Mouse (Mus musculus) spleen, adult 18-20 months (tissue): Measurements from ENCODE around the gene Cmtr1.

Experiments used
- DNase-seq, 2 experiments: peaks; one replicate each; pipeline ENCODE4 v3.0.0; 2022; ENCODE audit warnings: mixed read lengths in 2 of 2

The Cmtr1 gene

DNA sequence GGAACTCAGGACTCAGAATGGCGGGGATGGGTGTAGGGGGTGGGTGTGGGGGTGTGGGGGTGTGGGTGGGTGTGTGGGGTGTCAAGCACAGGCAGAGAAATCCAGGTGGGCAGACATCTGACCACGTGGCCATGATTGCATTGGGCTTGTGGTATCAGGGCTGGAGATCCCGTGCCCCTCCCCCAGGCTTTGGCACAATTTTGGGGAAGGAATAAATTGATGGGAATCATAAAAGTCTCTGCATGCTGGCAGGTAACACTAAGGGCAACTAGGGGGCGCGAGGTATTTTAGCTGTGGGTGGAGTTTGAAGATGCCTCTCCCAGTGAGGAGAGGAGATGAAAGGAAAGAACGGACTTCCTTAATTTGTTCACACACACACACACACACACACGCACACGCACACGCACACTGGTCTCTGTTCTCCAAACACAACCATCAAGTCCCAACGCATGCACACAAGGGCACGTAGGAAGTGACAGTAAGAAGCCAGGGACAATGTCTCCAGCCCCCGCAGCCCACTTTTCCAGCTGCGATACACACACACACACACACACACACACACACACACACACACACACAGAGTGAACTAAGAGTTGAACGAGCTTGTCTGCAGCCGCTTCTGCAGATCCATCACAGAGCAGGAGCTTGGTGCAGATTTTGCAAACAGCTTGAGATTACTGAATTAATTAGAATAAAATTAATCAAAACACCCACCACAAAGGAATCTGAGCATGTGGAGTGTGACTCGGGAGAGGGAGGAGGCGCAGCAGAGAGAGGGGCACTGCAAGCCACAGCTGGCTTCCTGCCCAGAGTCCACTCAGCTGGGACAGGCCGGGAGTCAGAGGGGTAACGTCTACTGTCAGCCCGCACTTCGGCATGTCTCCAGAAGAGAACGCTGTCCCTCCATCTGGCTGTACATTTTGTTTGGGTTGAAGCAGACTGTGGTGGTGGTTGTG is 77.7 kb downstream of the Cmtr1 start:
- DNase-seq, result no peak

- DNase-seq, result no peak
Measured at GRCm38 (mm10) chr17:29747466-29747865, 87.1 kb downstream of the Cmtr1 start.

GRCm38 (mm10) chr17:29754510-29754909 is 94.1 kb downstream of the Cmtr1 start:
- no peak for DNase-seq
